In genomic region chr3:105710246-105710645, GRCm38 (mm10) we compare ENCODE assay signal across 9 mouse cellular contexts. TPM values are rescaled to one million over a fixed set of nuclear protein-coding genes. Genes with fewer than 3 reads are reported as not detected.
DNase-seq lines count a peak whose midpoint lies in the region; ATAC-seq and TF ChIP-seq lines count a peak whose summit lies in the region.
"Had no signal": no experiment of that assay in that cellular context is flagged by ENCODE, and none has a peak within 500 bp of the region (broad histone marks: within the 10 kb centered on the region; RNA-seq: fewer than 3 reads in every experiment).

No protein-coding gene starts in this region.

- TF ChIP-seq POLR2A in heart, adult 2 months (IDR thresholded peaks at IDR 0.05; ENCODE audit: insufficient read depth, low read depth, low read length), result no peak
- TF ChIP-seq POLR2A in cerebellum, adult 2 months (IDR thresholded peaks at IDR 0.05; ENCODE audit: borderline replicate concordance, insufficient read depth, low read length), result no peak

- no peak for TF ChIP-seq CTCF in heart, adult 2 months (IDR thresholded peaks at IDR 0.05)
- no peak for TF ChIP-seq CTCF in cerebellum, adult 2 months (IDR thresholded peaks at IDR 0.05; ENCODE audit: borderline replicate concordance, insufficient read depth, low read depth, low read length)

- no peak overlapping the region for H3K4me3 ChIP-seq in heart, adult 2 months
- H3K4me3 ChIP-seq in heart, embryonic 10.5 days, result no peak overlapping the region
- H3K4me3 ChIP-seq in lung, embryonic 16.5 days (ENCODE audit: low read length), result no peak overlapping the region
- no peak overlapping the region for H3K4me3 ChIP-seq in cerebellum, adult 2 months (replicated peaks; ENCODE audit: insufficient read depth, low read depth, low read length)
- no peak overlapping the region for H3K4me3 ChIP-seq in neural tube, embryonic 14.5 days (ENCODE audit: low read depth, low read length)

- H3K4me1 ChIP-seq in heart, adult 2 months (ENCODE audit: control insufficient read depth, insufficient read depth, low read length), result peaks cover 31% of the 10 kb centered on the region
- H3K4me1 ChIP-seq in heart, embryonic 10.5 days, result peaks cover 63% of the 10 kb centered on the region
- H3K4me1 ChIP-seq in lung, embryonic 16.5 days (replicated peaks; ENCODE audit: control insufficient read depth, insufficient read depth, low read length), result peaks cover 35% of the 10 kb centered on the region
- H3K4me1 ChIP-seq in cerebellum, adult 2 months (ENCODE audit: control insufficient read depth, insufficient read depth, low read length), result peaks cover 44% of the 10 kb centered on the region
- 0 out of 2 replicates have a peak, but pooled peaks cover 1% of the 10 kb centered on the region for H3K4me1 ChIP-seq in neural tube, embryonic 14.5 days (ENCODE audit: control insufficient read depth, insufficient read depth, low read length)

- no peak for TF ChIP-seq EP300 in heart, adult 2 months (IDR thresholded peaks at IDR 0.05; ENCODE audit: insufficient read depth, low read depth, low read length)

- peak overlapping the region; percentile 71 for H3K27ac ChIP-seq in heart, adult 2 months
- no peak overlapping the region for H3K27ac ChIP-seq in heart, embryonic 10.5 days
- no peak overlapping the region for H3K27ac ChIP-seq in lung, embryonic 16.5 days (ENCODE audit: low read length)
- H3K27ac ChIP-seq in cerebellum, adult 2 months (ENCODE audit: insufficient read depth, low read length), result peak overlapping the region; percentile 24; the same call in 1 of the 2 replicates
- H3K27ac ChIP-seq in neural tube, embryonic 14.5 days (ENCODE audit: low read depth, low read length), result no peak overlapping the region

- H3K27me3 ChIP-seq in heart, adult 2 months (ENCODE audit: control insufficient read depth, insufficient read depth, low read length), result no peaks in the 10 kb centered on the region
- peaks cover 19% of the 10 kb centered on the region for H3K27me3 ChIP-seq in heart, embryonic 10.5 days (ENCODE audit: insufficient read depth, poor library complexity, severe bottlenecking)
- H3K27me3 ChIP-seq in lung, embryonic 16.5 days (ENCODE audit: control insufficient read depth, insufficient read depth, low read depth, low read length), result no peaks in the 10 kb centered on the region
- no peaks in the 10 kb centered on the region for H3K27me3 ChIP-seq in cerebellum, adult 2 months (ENCODE audit: control insufficient read depth, insufficient read depth, low read length)
- H3K27me3 ChIP-seq in neural tube, embryonic 14.5 days (ENCODE audit: control insufficient read depth, insufficient read depth, low read length), result 0 out of 2 replicates have a peak, but pooled peaks cover 2% of the 10 kb centered on the region

- H3K79me2 ChIP-seq in heart, adult 2 months (replicated peaks; ENCODE audit: control insufficient read depth, insufficient read depth, low read length), result peaks cover 4% of the 10 kb centered on the region; the same call in 1 of the 2 replicates

- intact Hi-C loops in heart, adult 2 months (cut with DNase I), result no loop called here

- 31% methylated on average over 6 of the region's 6 CpGs for WGBS in heart, adult 2 months
- 75% methylated on average over 6 of the region's 6 CpGs for WGBS in heart, embryonic 10.5 days
- 38% methylated on average over 6 of the region's 6 CpGs for WGBS in lung, embryonic 16.5 days
- 13% methylated on average over 6 of the region's 6 CpGs for WGBS in cerebellum, adult 2 months
- WGBS in neural tube, embryonic 14.5 days, result 47% methylated on average over 6 of the region's 6 CpGs

- H3K9ac ChIP-seq in heart, adult 2 months (ENCODE audit: low read depth, low read length), result no peak overlapping the region
- no peak overlapping the region for H3K9ac ChIP-seq in lung, embryonic 16.5 days (ENCODE audit: low read length)
- H3K9ac ChIP-seq in neural tube, embryonic 14.5 days (replicated peaks; ENCODE audit: low read depth, low read length), result no peak overlapping the region

- H3K4me2 ChIP-seq in lung, embryonic 16.5 days (ENCODE audit: low read depth, low read length), result no peak overlapping the region
- H3K4me2 ChIP-seq in neural tube, embryonic 14.5 days (ENCODE audit: low read depth, low read length), result no peak overlapping the region

- H3K36me3 ChIP-seq in heart, adult 2 months (ENCODE audit: control insufficient read depth, insufficient read depth, low read length), result peaks cover 37% of the 10 kb centered on the region
- no peaks in the 10 kb centered on the region for H3K36me3 ChIP-seq in heart, embryonic 10.5 days
- no peaks in the 10 kb centered on the region for H3K36me3 ChIP-seq in lung, embryonic 16.5 days (ENCODE audit: control insufficient read depth, insufficient read depth, low read length)
- no peaks in the 10 kb centered on the region for H3K36me3 ChIP-seq in neural tube, embryonic 14.5 days (ENCODE audit: control insufficient read depth, insufficient read depth, low read length)

- peak; percentile 50; the same call in 1 of the 2 replicates for ATAC-seq in lung, embryonic 16.5 days (ENCODE audit: low read depth)
- peak; percentile 32; the same call in 1 of the 2 replicates for ATAC-seq in neural tube, embryonic 14.5 days (ENCODE audit: low read depth)
- ATAC-seq in activated CD4-positive, CD25-positive, alpha-beta regulatory T cell, adult 4 months, result no peak

- no peaks in the 10 kb centered on the region for H3K9me3 ChIP-seq in heart, embryonic 10.5 days
- H3K9me3 ChIP-seq in lung, embryonic 16.5 days (ENCODE audit: control insufficient read depth, low read length), result no peaks in the 10 kb centered on the region
- no peaks in the 10 kb centered on the region for H3K9me3 ChIP-seq in neural tube, embryonic 14.5 days (ENCODE audit: control insufficient read depth, low read length)

- DNase-seq in heart, adult 2 months, result peak; percentile 38 to 42
- no peak for DNase-seq in heart, embryonic 10.5 days (ENCODE audit: low spot score)
- DNase-seq in lung, adult 18-20 months, result no peak
- peak; percentile 61 to 62 for DNase-seq in cerebellum, adult 2 months
- DNase-seq in adrenal gland, postnatal 14 days, result no peak
- DNase-seq: adrenal gland, adult 2 months had no signal

RNA-seq across cellular contexts. Expression of gene Inka2, which starts 5.8 kb away (rescaled TPM):
- total RNA-seq in heart, adult 2 months (2021), result 10 to 100 TPM; 16.1 to 16.2 TPM
- polyA plus RNA-seq in heart, adult 2 months (2012; rRNA removed), result 11.5 and 22.4 TPM in 2 replicates
- polyA plus RNA-seq in heart, embryonic 10.5 days (2016; fragmentation: Nextera tagmentation; extraction: Ambion mirVana), result 1.5 and 2.4 TPM in 2 replicates
- polyA plus RNA-seq in lung, embryonic 16.5 days (2015; fragmentation: Nextera tagmentation; extraction: Ambion mirVana), result 2.4 and 2.5 TPM in 2 replicates
- polyA plus RNA-seq in cerebellum, adult 2 months (2012; rRNA removed), result 15.0 and 15.9 TPM in 2 replicates
- 3.1 and 3.6 TPM in 2 replicates for polyA plus RNA-seq in neural tube, embryonic 14.5 days (2014; fragmentation: Nextera tagmentation; extraction: Ambion mirVana)
- total RNA-seq in adrenal gland, postnatal 14 days (2021), result 4.8 and 5.1 TPM in 2 replicates
- 1 to 10 TPM; 1.7 to 2.4 TPM for polyA plus RNA-seq in activated CD4-positive, CD25-positive, alpha-beta regulatory T cell, adult 4 months (2017; shearing (Covaris generic))

RNA-seq across cellular contexts. Expression of gene Ddx20, which starts 22.9 kb away (rescaled TPM):
- total RNA-seq in heart, adult 2 months (2021), result 10 to 100 TPM in 1 of 2 experiments, 1 to 10 TPM in 1; 9.2 to 12.3 TPM
- 4.1 and 6.5 TPM in 2 replicates for polyA plus RNA-seq in heart, adult 2 months (2012; rRNA removed)
- 30.5 and 37.2 TPM in 2 replicates for polyA plus RNA-seq in heart, embryonic 10.5 days (2016; fragmentation: Nextera tagmentation; extraction: Ambion mirVana)
- polyA plus RNA-seq in lung, embryonic 16.5 days (2015; fragmentation: Nextera tagmentation; extraction: Ambion mirVana), result 36.5 and 37.0 TPM in 2 replicates
- polyA plus RNA-seq in cerebellum, adult 2 months (2012; rRNA removed), result 12.6 and 13.8 TPM in 2 replicates
- polyA plus RNA-seq in neural tube, embryonic 14.5 days (2014; fragmentation: Nextera tagmentation; extraction: Ambion mirVana), result 22.2 and 25.7 TPM in 2 replicates
- total RNA-seq in adrenal gland, postnatal 14 days (2021), result 17.4 and 17.6 TPM in 2 replicates
- 1 to 10 TPM; 9.7 to 9.8 TPM for polyA plus RNA-seq in activated CD4-positive, CD25-positive, alpha-beta regulatory T cell, adult 4 months (2017; shearing (Covaris generic))

Comparison
In these comparisons a context has a peak if more than half of its experiments do, and no peak if none do; other contexts are left out.
1. DNase-seq: peak in heart, adult 2 months (2 of 2) and cerebellum, adult 2 months (2 of 2); none in heart, embryonic 10.5 days (single experiment), lung, adult 18-20 months (0 of 2) and adrenal gland, postnatal 14 days (single experiment).
2. H3K27ac ChIP-seq: peak in heart, adult 2 months (single experiment) and cerebellum, adult 2 months (single experiment); none in heart, embryonic 10.5 days (single experiment), lung, embryonic 16.5 days (single experiment) and neural tube, embryonic 14.5 days (single experiment).